Mouse (Mus musculus) embryonic fibroblast, embryonic 13.5 days (primary cell): Measurements from ENCODE around the gene Tmem97.

Experiments used
- CTCF ChIP-seq: IDR thresholded peaks from 2 replicates; pipeline ENCODE4 v1.5.1; 2011; ENCODE audit warnings: mild to moderate bottlenecking, control low read depth, low read length, moderate library complexity, borderline replicate concordance; ENCODE audit not compliant: insufficient read depth
- POLR2A ChIP-seq: IDR thresholded peaks from 2 replicates; pipeline ENCODE4 v1.6.1; 2011; ENCODE audit warnings: low read depth, mild to moderate bottlenecking, control low read depth, low read length, moderate library complexity

- TF ChIP-seq CTCF (no peak), POLR2A (no peak)
Measured at GRCm38 (mm10) chr11:78505430-78505829, 45.1 kb downstream of the Tmem97 start.
